Comparison of ENCODE assay signal across 24 mouse cellular contexts in the genomic region with DNA sequence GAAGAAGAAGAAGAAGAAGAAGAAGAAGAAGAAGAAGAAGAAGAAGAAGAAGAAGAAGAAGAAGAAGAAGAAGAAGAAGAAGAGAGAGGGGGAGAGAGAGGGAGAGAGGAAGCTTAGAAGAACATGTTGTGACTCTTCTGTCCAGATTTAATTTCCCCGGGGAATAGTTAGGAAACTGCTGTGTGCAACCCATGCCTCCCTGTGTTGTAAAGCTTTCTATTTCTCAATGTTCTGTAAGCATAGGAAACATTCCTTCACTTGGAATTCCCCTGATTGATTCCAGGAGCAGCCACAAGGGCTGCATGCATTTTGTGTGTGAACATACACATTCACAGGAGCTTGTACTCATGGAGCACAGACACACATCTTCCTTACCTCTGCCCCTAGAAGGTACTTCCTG.
DNase-seq lines count a peak whose midpoint lies in the region; ATAC-seq and TF ChIP-seq lines count a peak whose summit lies in the region.
"Had no signal": no experiment of that assay in that cellular context is flagged by ENCODE, and none has a peak within 500 bp of the region (broad histone marks: within the 10 kb centered on the region; RNA-seq: fewer than 3 reads in every experiment).

No protein-coding gene starts in this region.

- no peak for ATAC-seq in limb, embryonic 14.5 days (ENCODE audit: low FRiP score, low read depth)
- ATAC-seq: CD4-positive, CD25-positive, alpha-beta regulatory T cell, adult 4 months; forebrain, embryonic 13.5 days; forebrain, embryonic 16.5 days; intestine, postnatal 0 days; Patski had no signal

- no peaks in the 10 kb centered on the region for H3K27me3 ChIP-seq in limb, embryonic 14.5 days (ENCODE audit: control insufficient read depth, insufficient read depth, low read length)
- H3K27me3 ChIP-seq in limb, embryonic 10.5 days (ENCODE audit: low read depth, poor library complexity, severe bottlenecking) = no peaks in the 10 kb centered on the region
- H3K27me3 ChIP-seq in splenic B cell, adult 2 months (ENCODE audit: control insufficient read depth, insufficient read depth, low read length, poor library complexity, severe bottlenecking) = no peaks in the 10 kb centered on the region
- H3K27me3 ChIP-seq: embryonic facial prominence, embryonic 13.5 days; forebrain, embryonic 13.5 days; hindbrain, embryonic 12.5 days; hindbrain, embryonic 15.5 days had no signal

- 89% methylated on average over 1 of the region's 1 CpGs for WGBS in limb, embryonic 14.5 days
- 91% methylated on average over 1 of the region's 1 CpGs for WGBS in limb, embryonic 10.5 days

- no peak overlapping the region for H3K27ac ChIP-seq in limb, embryonic 14.5 days (replicated peaks; ENCODE audit: low read depth, low read length)
- H3K27ac ChIP-seq in limb, embryonic 10.5 days = no peak overlapping the region
- H3K27ac ChIP-seq: embryonic facial prominence, embryonic 13.5 days; forebrain, embryonic 10.5 days; forebrain, embryonic 13.5 days; hindbrain, embryonic 12.5 days; hindbrain, embryonic 15.5 days had no signal

- no peaks in the 10 kb centered on the region for H3K4me1 ChIP-seq in limb, embryonic 14.5 days (ENCODE audit: control insufficient read depth, insufficient read depth, low read length)
- no peaks in the 10 kb centered on the region for H3K4me1 ChIP-seq in limb, embryonic 10.5 days
- H3K4me1 ChIP-seq: embryonic facial prominence, embryonic 13.5 days; forebrain, embryonic 10.5 days; forebrain, embryonic 13.5 days; hindbrain, embryonic 12.5 days; hindbrain, embryonic 15.5 days had no signal

- H3K36me3 ChIP-seq in limb, embryonic 14.5 days (ENCODE audit: control insufficient read depth, insufficient read depth, low read length) = no peaks in the 10 kb centered on the region
- H3K36me3 ChIP-seq in limb, embryonic 10.5 days = no peaks in the 10 kb centered on the region
- H3K36me3 ChIP-seq in splenic B cell, adult 2 months (ENCODE audit: control insufficient read depth, insufficient read depth, low read length, poor library complexity, severe bottlenecking) = no peaks in the 10 kb centered on the region
- H3K36me3 ChIP-seq: embryonic facial prominence, embryonic 13.5 days; forebrain, embryonic 10.5 days; hindbrain, embryonic 12.5 days; hindbrain, embryonic 15.5 days had no signal

- peak; percentile 15 for DNase-seq in limb, embryonic 14.5 days (ENCODE audit: low spot score)
- DNase-seq in limb, embryonic 10.5 days (ENCODE audit: low spot score) = no peak
- DNase-seq in adipocyte (ENCODE audit: low spot score) = peak; percentile 74
- DNase-seq in splenic B cell, adult 2 months (ENCODE audit: low read depth, low spot score) = peak; percentile 4
- no peak for DNase-seq in retina, embryonic 14.5 days (ENCODE audit: low spot score)
- no peak for DNase-seq in cerebellum, postnatal 25 days
- DNase-seq: adrenal gland, adult 2 months; adrenal gland, postnatal 25 days; cerebellum, adult 11-12 months; cerebellum, adult 9-10 months; cerebellum, postnatal 14 days; gastrocnemius, postnatal 10 days; gastrocnemius, postnatal 36 days; heart, adult 11 months had no signal

- no peak for TF ChIP-seq POLR2A in limb, embryonic 14.5 days (IDR thresholded peaks at IDR 0.05; ENCODE audit: borderline replicate concordance, extremely low read depth, insufficient read depth, insufficient read length)

- H3K9me3 ChIP-seq in limb, embryonic 14.5 days (ENCODE audit: control insufficient read depth, low read length) = no peaks in the 10 kb centered on the region
- no peaks in the 10 kb centered on the region for H3K9me3 ChIP-seq in limb, embryonic 10.5 days (replicated peaks)
- H3K9me3 ChIP-seq: embryonic facial prominence, embryonic 13.5 days; forebrain, embryonic 10.5 days; forebrain, embryonic 13.5 days; hindbrain, embryonic 12.5 days; hindbrain, embryonic 15.5 days had no signal

- no peak overlapping the region for H3K9ac ChIP-seq in limb, embryonic 14.5 days (ENCODE audit: low read depth, low read length, severe bottlenecking)
- H3K9ac ChIP-seq: embryonic facial prominence, embryonic 13.5 days; forebrain, embryonic 13.5 days; hindbrain, embryonic 12.5 days; hindbrain, embryonic 15.5 days had no signal

- no peak overlapping the region for H3K4me3 ChIP-seq in limb, embryonic 14.5 days (replicated peaks; ENCODE audit: low read length)
- no peak overlapping the region for H3K4me3 ChIP-seq in limb, embryonic 10.5 days
- H3K4me3 ChIP-seq: embryonic facial prominence, embryonic 13.5 days; forebrain, embryonic 10.5 days; forebrain, embryonic 13.5 days; hindbrain, embryonic 12.5 days; hindbrain, embryonic 15.5 days had no signal

- no peak overlapping the region for H3K4me2 ChIP-seq in limb, embryonic 14.5 days (replicated peaks; ENCODE audit: low read depth, low read length, severe bottlenecking)
- H3K4me2 ChIP-seq: embryonic facial prominence, embryonic 13.5 days; forebrain, embryonic 13.5 days; heart, embryonic 11.5 days; hindbrain, embryonic 12.5 days; hindbrain, embryonic 15.5 days had no signal

Comparison
In these comparisons a context has a peak if more than half of its experiments do, and no peak if none do; other contexts are left out.
1. DNase-seq: peak in limb, embryonic 14.5 days (single experiment), adipocyte (single experiment) and splenic B cell, adult 2 months (single experiment); none in limb, embryonic 10.5 days (single experiment), retina, embryonic 14.5 days (single experiment) and cerebellum, postnatal 25 days (0 of 2).